Mouse (Mus musculus) cortical plate, adult 2 months (tissue): ENCODE results near the gene Lypd8. TPM values are rescaled to one million over a fixed set of nuclear protein-coding genes. Genes with fewer than 3 reads are reported as not detected.
"Not testable (repeated sequence)": the region's sequence is repeated elsewhere in the genome, so short reads cannot be mapped to it uniquely, and the experiment has no call there.

Source experiments
- H3K27ac ChIP-seq: fragments of 200-500 bp; 2 replicates; pipeline ENCODE4 v1.5.1; 2012; ENCODE audit warnings: low read length, control low read depth, inconsistent platforms; ENCODE audit not compliant: insufficient read depth
- H3K4me1 ChIP-seq: fragments of 200-500 bp; 2 replicates; pipeline ENCODE4 v1.6.1; 2011; ENCODE audit warnings: low read length; ENCODE audit not compliant: control insufficient read depth, insufficient read depth
- H3K4me3 ChIP-seq: fragments of 200-500 bp; 2 replicates; pipeline ENCODE4 v1.5.1; 2011; ENCODE audit warnings: mild to moderate bottlenecking, low read length, control low read depth; ENCODE audit not compliant: insufficient read depth
- CTCF ChIP-seq: fragments of 200-500 bp; IDR thresholded peaks from 2 replicates; pipeline ENCODE4 v1.5.1; 2011; ENCODE audit warnings: mild to moderate bottlenecking, control low read depth, low read length; ENCODE audit not compliant: insufficient read depth; ENCODE audit errors: extremely low read depth
- POLR2A ChIP-seq: fragments of 200-500 bp; IDR thresholded peaks from 2 replicates; pipeline ENCODE4 v1.6.1; 2011; ENCODE audit warnings: mild to moderate bottlenecking, low read length, control low read depth; ENCODE audit not compliant: insufficient read depth; ENCODE audit errors: extremely low read depth
- polyA plus RNA-seq: library from polyadenylated mRNA; depleted of rRNA; stranded (reverse); fragments of >200 nt; gene quantifications from 2 replicates; pipeline ENCODE4 v1.2.3, GENCODE M21; 2012

The Lypd8 gene
- polyA plus RNA-seq, 1 experiment, result 0.08 TPM

- no peak overlapping the region for H3K4me3 ChIP-seq
- peaks cover 2% of the 10 kb centered on the region; the same call in 1 of the 2 replicates for H3K4me1 ChIP-seq
- no peak for TF ChIP-seq CTCF
- no peak for TF ChIP-seq POLR2A
- no peak overlapping the region for H3K27ac ChIP-seq
These were observed 25.9 kb upstream of the Lypd8 start for GRCm38 (mm10) chr11:58352681-58353548.

GRCm38 (mm10) chr11:58353709-58354108 lies 25.1 kb upstream of the Lypd8 start:
- TF ChIP-seq CTCF (no peak), POLR2A (no peak)
- Histone ChIP-seq H3K27ac (no peak overlapping the region), H3K4me3 (no peak overlapping the region), H3K4me1 (peaks cover 2% of the 10 kb centered on the region; the same call in 1 of the 2 replicates)

GRCm38 (mm10) chr11:58354476-58354875 lies 24.4 kb upstream of the Lypd8 start:
- H3K27ac ChIP-seq, result no peak overlapping the region
- TF ChIP-seq POLR2A (no peak), CTCF (no peak)
- H3K4me1 ChIP-seq, result peaks cover 2% of the 10 kb centered on the region; the same call in 1 of the 2 replicates
- H3K4me3 ChIP-seq, result no peak overlapping the region

GRCm38 (mm10) chr11:58354927-58355326 lies 23.9 kb upstream of the Lypd8 start:
- TF ChIP-seq CTCF, result no peak
- TF ChIP-seq POLR2A, result no peak
- Histone ChIP-seq H3K4me3 (no peak overlapping the region), H3K4me1 (peaks cover 2% of the 10 kb centered on the region; the same call in 1 of the 2 replicates), H3K27ac (no peak overlapping the region)

GRCm38 (mm10) chr11:58357042-58357441 lies 21.8 kb upstream of the Lypd8 start:
- no peak overlapping the region for H3K4me3 ChIP-seq
- no peak overlapping the region for H3K27ac ChIP-seq
- H3K4me1 ChIP-seq, result peaks cover 2% of the 10 kb centered on the region; the same call in 1 of the 2 replicates
- TF ChIP-seq CTCF, result no peak
- TF ChIP-seq POLR2A, result no peak

- no peak overlapping the region for H3K27ac ChIP-seq
- H3K4me1 ChIP-seq, result peaks cover 2% of the 10 kb centered on the region; the same call in 1 of the 2 replicates
- TF ChIP-seq POLR2A, result no peak
- no peak for TF ChIP-seq CTCF
- H3K4me3 ChIP-seq, result no peak overlapping the region
These were observed 20.9 kb upstream of the Lypd8 start for GRCm38 (mm10) chr11:58357844-58358534.

GRCm38 (mm10) chr11:58362562-58362961 lies 16.3 kb upstream of the Lypd8 start:
- not testable (repeated sequence) for H3K27ac ChIP-seq, H3K4me1 ChIP-seq, H3K4me3 ChIP-seq

GRCm38 (mm10) chr11:58364454-58364853 lies 14.4 kb upstream of the Lypd8 start:
- no peak for TF ChIP-seq POLR2A
- no peak for TF ChIP-seq CTCF
- no peak overlapping the region for H3K27ac ChIP-seq
- no peak overlapping the region for H3K4me3 ChIP-seq
- H3K4me1 ChIP-seq, result no peaks in the 10 kb centered on the region

- not testable (repeated sequence) for H3K4me3 ChIP-seq, H3K4me1 ChIP-seq, H3K27ac ChIP-seq
These were observed 12.7 kb upstream of the Lypd8 start for GRCm38 (mm10) chr11:58366191-58366590.

- no peak for TF ChIP-seq POLR2A
- TF ChIP-seq CTCF, result no peak
- Histone ChIP-seq H3K27ac (no peak overlapping the region), H3K4me1 (no peaks in the 10 kb centered on the region), H3K4me3 (no peak overlapping the region)
These were observed 1.6 kb upstream of the Lypd8 start for GRCm38 (mm10) chr11:58377273-58377672.
